Mouse (Mus musculus): ENCODE data around the gene Pcolce2. TPM values are rescaled to one million over a fixed set of nuclear protein-coding genes. Genes with fewer than 3 reads are reported as not detected.

The Pcolce2 gene
- polyA plus RNA-seq, 1 experiment = not detected

- H3K9me3 ChIP-seq = peaks cover 15% of the 10 kb centered on the region
- H3K27me3 ChIP-seq (replicated peaks) = peaks cover 13% of the 10 kb centered on the region
- H3K36me3 ChIP-seq (replicated peaks; ENCODE audit: low read length) = no peaks in the 10 kb centered on the region
- H3K4me3 ChIP-seq (replicated peaks) = no peak overlapping the region
- H3K4me1 ChIP-seq = no peaks in the 10 kb centered on the region
- no peak for TF ChIP-seq GATA1 (IDR thresholded peaks at IDR 0.05; ENCODE audit: borderline replicate concordance, low read length)
- TF ChIP-seq FLI1 (IDR thresholded peaks at IDR 0.05; ENCODE audit: low read length) = no peak
Observed at GRCm38 (mm10) chr9:95645926-95646325, 8.5 kb downstream of the Pcolce2 start.

DNA sequence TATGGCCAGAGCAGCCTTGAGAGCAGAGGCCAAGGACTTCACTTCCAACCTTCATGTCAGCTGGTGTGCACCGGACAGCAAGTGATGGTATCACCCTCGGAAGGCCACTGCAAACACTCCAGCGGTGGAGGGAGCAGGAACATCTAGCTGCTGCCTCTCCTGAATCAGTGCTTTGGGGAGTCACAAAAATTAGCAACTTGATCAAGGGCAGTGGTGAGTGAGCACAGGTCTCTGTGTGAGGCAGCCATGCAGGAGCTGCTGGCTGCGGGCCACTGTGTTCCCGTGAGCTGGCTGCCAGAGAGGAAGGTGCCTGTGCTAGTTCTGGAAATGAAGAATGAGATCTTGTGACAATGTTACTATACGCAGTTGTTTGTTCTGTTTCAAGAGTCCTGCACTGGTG, 16.0 kb downstream of the Pcolce2 start:
- Histone ChIP-seq H3K36me3 (replicated peaks; ENCODE audit: low read length) (no peaks in the 10 kb centered on the region), H3K4me3 (replicated peaks) (no peak overlapping the region), H3K27me3 (replicated peaks) (peaks cover 14% of the 10 kb centered on the region), H3K4me1 (no peaks in the 10 kb centered on the region), H3K9me3 (peaks cover 15% of the 10 kb centered on the region)
- TF ChIP-seq GATA1 (IDR thresholded peaks at IDR 0.05; ENCODE audit: borderline replicate concordance, low read length) (no peak), FLI1 (IDR thresholded peaks at IDR 0.05; ENCODE audit: low read length) (no peak)

GRCm38 (mm10) chr9:95654356-95654755, 17.0 kb downstream of the Pcolce2 start:
- H3K4me1 ChIP-seq = no peaks in the 10 kb centered on the region
- no peak for TF ChIP-seq GATA1 (IDR thresholded peaks at IDR 0.05; ENCODE audit: borderline replicate concordance, low read length)
- no peak for TF ChIP-seq FLI1 (IDR thresholded peaks at IDR 0.05; ENCODE audit: low read length)

DNA sequence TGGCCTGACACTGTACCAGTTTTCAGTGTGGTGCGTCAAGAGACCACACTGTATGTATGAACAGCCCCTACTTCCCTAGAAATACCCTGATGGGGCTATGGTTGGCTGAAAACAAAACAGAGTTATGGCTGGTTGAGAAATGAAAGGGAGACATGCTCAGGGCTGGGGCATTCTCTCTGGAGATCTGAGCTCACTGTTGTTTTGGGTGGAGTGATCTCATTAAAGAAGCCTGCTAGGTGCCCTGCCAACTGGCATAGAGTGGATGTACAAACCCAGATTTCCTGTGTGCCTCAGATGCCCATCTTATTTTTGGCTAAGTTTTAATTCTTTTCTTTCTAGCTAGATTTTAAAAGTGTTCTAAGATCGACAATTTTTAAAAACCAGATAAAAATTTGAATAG, 20.5 kb downstream of the Pcolce2 start:
- no peaks in the 10 kb centered on the region for H3K9me3 ChIP-seq
- H3K4me3 ChIP-seq (replicated peaks) = no peak overlapping the region
- no peak for TF ChIP-seq GATA1 (IDR thresholded peaks at IDR 0.05; ENCODE audit: borderline replicate concordance, low read length)
- TF ChIP-seq FLI1 (IDR thresholded peaks at IDR 0.05; ENCODE audit: low read length) = no peak
- peaks cover 22% of the 10 kb centered on the region for H3K27me3 ChIP-seq (replicated peaks)
- no peaks in the 10 kb centered on the region for H3K36me3 ChIP-seq (replicated peaks; ENCODE audit: low read length)
- no peaks in the 10 kb centered on the region for H3K4me1 ChIP-seq

More at GRCm38 (mm10) chr9:95654356-95654755, 17.0 kb downstream of the Pcolce2 start:
- peaks cover 14% of the 10 kb centered on the region for H3K27me3 ChIP-seq (replicated peaks)
- peaks cover 10% of the 10 kb centered on the region for H3K9me3 ChIP-seq
- no peak overlapping the region for H3K4me3 ChIP-seq (replicated peaks)
- H3K36me3 ChIP-seq (replicated peaks; ENCODE audit: low read length) = no peaks in the 10 kb centered on the region

- H3K36me3 ChIP-seq (replicated peaks; ENCODE audit: low read length) = no peaks in the 10 kb centered on the region
- peaks cover 12% of the 10 kb centered on the region for H3K9me3 ChIP-seq
- peaks cover 24% of the 10 kb centered on the region for H3K27me3 ChIP-seq (replicated peaks)
- TF ChIP-seq GATA1 (IDR thresholded peaks at IDR 0.05; ENCODE audit: borderline replicate concordance, low read length) (no peak), FLI1 (IDR thresholded peaks at IDR 0.05; ENCODE audit: low read length) (no peak)
- H3K4me3 ChIP-seq (replicated peaks) = no peak overlapping the region
- no peaks in the 10 kb centered on the region for H3K4me1 ChIP-seq
Observed at GRCm38 (mm10) chr9:95664290-95664989, 27.0 kb downstream of the Pcolce2 start.

GRCm38 (mm10) chr9:95665835-95666234, 28.4 kb downstream of the Pcolce2 start:
- no peak overlapping the region for H3K4me3 ChIP-seq (replicated peaks)
- TF ChIP-seq FLI1 (IDR thresholded peaks at IDR 0.05; ENCODE audit: low read length) (no peak), GATA1 (IDR thresholded peaks at IDR 0.05; ENCODE audit: borderline replicate concordance, low read length) (no peak)
- H3K27me3 ChIP-seq (replicated peaks) = peaks cover 22% of the 10 kb centered on the region
- no peaks in the 10 kb centered on the region for H3K4me1 ChIP-seq
- peaks cover 15% of the 10 kb centered on the region for H3K9me3 ChIP-seq
- H3K36me3 ChIP-seq (replicated peaks; ENCODE audit: low read length) = no peaks in the 10 kb centered on the region

- Histone ChIP-seq H3K4me3 (replicated peaks) (no peak overlapping the region), H3K36me3 (replicated peaks; ENCODE audit: low read length) (no peaks in the 10 kb centered on the region), H3K9me3 (peaks cover 18% of the 10 kb centered on the region), H3K4me1 (no peaks in the 10 kb centered on the region), H3K27me3 (replicated peaks) (peaks cover 17% of the 10 kb centered on the region)
- TF ChIP-seq GATA1 (IDR thresholded peaks at IDR 0.05; ENCODE audit: borderline replicate concordance, low read length) (no peak), FLI1 (IDR thresholded peaks at IDR 0.05; ENCODE audit: low read length) (no peak)
Observed at GRCm38 (mm10) chr9:95667836-95668235, 30.4 kb downstream of the Pcolce2 start.

DNA sequence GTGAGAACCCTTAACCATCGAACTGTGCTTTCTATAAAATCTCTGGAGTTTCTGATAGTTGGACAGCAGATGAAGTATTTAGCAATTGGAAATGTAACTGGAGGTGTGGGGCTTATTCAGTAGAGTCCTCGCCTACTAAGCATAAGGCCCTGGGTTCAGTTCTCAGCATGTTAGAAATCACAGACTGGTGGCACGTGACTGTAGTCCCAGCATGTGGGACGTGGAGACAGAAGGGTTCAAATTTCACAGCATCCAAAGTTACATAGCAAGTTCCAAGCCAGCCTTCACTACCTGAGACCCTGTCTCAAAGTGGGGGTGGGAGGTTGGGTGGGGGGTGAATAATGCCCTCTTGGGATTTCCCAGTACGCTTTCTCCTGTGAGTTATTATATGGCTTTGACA, 30.9 kb downstream of the Pcolce2 start:
- TF ChIP-seq GATA1 (IDR thresholded peaks at IDR 0.05; ENCODE audit: borderline replicate concordance, low read length) (no peak), FLI1 (IDR thresholded peaks at IDR 0.05; ENCODE audit: low read length) (no peak)
- H3K9me3 ChIP-seq = peaks cover 19% of the 10 kb centered on the region
- H3K4me1 ChIP-seq = no peaks in the 10 kb centered on the region
- no peak overlapping the region for H3K4me3 ChIP-seq (replicated peaks)
- H3K36me3 ChIP-seq (replicated peaks; ENCODE audit: low read length) = no peaks in the 10 kb centered on the region
- H3K27me3 ChIP-seq (replicated peaks) = peaks cover 17% of the 10 kb centered on the region

GRCm38 (mm10) chr9:95672331-95672730, 34.9 kb downstream of the Pcolce2 start:
- Histone ChIP-seq H3K9me3 (peaks cover 7% of the 10 kb centered on the region), H3K4me3 (replicated peaks) (no peak overlapping the region), H3K27me3 (replicated peaks) (peaks cover 10% of the 10 kb centered on the region), H3K4me1 (no peaks in the 10 kb centered on the region), H3K36me3 (replicated peaks; ENCODE audit: low read length) (no peaks in the 10 kb centered on the region)
- TF ChIP-seq FLI1 (IDR thresholded peaks at IDR 0.05; ENCODE audit: low read length) (no peak), GATA1 (IDR thresholded peaks at IDR 0.05; ENCODE audit: borderline replicate concordance, low read length) (no peak)

- H3K27me3 ChIP-seq (replicated peaks) = peaks cover 9% of the 10 kb centered on the region
- no peaks in the 10 kb centered on the region for H3K36me3 ChIP-seq (replicated peaks; ENCODE audit: low read length)
- peaks cover 7% of the 10 kb centered on the region for H3K9me3 ChIP-seq
- TF ChIP-seq FLI1 (IDR thresholded peaks at IDR 0.05; ENCODE audit: low read length) (no peak), GATA1 (IDR thresholded peaks at IDR 0.05; ENCODE audit: borderline replicate concordance, low read length) (no peak)
- no peak overlapping the region for H3K4me3 ChIP-seq (replicated peaks)
- no peaks in the 10 kb centered on the region for H3K4me1 ChIP-seq
Observed at GRCm38 (mm10) chr9:95672760-95673159, 35.4 kb downstream of the Pcolce2 start.
